Mouse (Mus musculus): Measurements from ENCODE around the gene Scp2.

Scp2 gene

DNA sequence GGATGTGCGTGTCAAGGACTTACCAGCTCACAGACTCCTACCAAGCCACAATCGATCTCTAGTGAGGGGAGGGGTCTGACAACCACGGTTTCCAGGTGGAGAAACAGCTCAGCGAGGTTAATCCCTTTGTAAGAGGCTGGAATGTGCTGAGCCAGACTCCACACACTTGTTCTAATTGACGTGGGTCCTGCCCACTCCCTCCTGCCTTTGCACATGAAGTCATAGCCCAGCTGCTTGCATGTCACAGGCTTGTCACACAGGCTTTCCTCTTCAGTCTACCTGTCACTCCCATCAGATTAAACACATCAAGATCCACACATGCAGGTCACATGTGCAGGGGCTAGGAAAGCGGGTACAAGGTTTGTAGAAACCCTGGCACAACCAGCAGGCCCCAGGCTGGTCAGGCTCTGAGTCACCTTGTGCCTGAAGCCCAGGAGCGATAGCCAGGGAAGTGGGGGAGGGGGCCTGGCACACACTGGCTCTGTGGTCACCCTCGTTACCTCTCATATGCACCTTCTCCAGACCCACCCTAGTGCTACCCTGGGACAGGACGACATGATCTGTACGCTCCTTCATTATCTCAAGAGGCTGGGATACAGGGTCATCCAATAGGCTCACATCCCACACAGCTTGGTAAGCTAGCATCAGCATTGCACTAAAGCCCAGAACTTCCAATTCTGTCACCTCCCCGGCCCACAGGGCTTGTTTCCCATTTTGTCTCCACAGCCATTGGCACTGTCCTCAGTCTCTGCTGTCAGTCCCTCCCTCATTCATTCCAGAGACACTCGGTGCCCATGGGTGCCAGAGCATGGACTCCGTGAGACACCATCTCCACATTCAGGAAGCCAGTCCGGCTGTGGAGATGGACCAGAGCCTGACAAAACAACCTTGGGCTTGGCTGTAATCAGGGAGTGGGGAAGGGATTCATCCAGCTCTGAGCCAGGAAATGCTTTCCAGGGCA, 125.6 kb downstream of the Scp2 start:
- DNase-seq (ENCODE audit: low spot score in 2 of 2): no peak

DNA sequence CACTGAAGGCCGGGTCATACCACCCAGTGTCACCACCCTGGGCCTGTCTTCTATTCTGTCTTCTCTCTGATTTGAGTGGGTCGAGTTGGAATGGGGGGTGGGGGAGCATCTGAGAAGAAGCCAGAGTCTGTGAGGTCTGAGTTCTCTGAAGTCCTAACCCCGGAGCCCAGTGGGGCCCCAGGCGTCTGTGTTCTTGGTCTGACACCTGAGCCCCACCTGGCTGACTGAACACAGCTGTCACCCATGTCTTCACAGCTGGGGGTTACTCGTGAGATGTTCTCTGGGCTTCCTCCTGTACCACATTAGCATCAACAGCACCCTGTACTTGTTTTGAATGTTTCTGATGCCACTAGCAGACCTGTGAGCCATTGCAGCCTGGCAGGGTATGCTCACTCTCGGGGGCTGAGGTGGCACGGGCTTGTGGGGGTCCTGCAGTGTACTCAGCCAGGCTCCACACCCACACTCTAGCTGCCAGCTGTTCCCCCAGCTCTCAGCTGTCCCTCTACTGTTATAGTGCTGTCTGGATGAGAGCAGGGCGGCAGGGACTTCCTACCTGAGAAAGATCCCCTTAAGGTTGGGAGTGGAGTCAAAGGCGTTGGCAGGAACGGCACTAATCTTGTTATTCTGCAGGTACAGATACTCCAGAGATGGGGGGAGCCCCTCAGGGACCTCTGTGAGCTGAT, 126.4 kb downstream of the Scp2 start:
- DNase-seq (ENCODE audit: low spot score in 2 of 2): no peak

DNA sequence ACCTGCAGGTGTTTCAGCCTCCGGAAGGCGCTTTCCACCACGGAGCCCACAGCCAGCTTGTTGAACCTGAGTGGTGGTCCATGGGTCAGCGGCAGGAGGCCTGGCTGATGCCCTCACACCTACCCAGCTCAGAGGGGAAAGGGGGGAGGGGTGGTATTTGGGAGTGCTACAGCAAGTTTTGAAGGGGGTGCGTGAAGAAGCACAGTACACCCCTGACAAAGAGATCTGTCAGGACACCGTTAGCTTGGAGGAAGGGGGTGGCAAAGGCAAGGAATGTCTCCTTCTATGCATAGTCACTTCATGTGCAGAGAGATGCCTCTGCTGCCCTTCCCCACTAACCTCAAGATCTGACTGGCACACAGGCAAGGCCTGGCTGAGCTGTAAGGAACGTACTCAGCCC, 127.0 kb downstream of the Scp2 start:
- DNase-seq (ENCODE audit: low spot score in 2 of 2): no peak

DNA sequence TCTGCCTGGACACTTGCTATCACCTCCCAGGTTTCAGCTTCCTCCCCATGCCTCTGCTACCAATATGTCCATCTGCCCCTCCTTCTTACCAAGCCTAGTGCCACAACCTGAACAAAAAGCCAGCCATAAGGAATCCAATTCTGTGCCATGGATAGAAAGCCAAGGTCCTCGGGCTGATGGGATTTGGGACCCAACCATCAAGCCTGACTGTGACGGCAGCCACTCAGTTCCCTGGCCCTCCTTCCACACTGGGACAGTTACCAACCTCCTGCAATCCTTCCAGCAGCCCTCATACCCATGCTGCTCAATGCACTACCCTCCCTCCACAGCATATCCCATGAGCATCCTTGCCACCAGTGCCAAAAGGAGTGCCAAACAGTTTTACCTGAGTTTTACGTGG, 128.5 kb downstream of the Scp2 start:
- DNase-seq (ENCODE audit: low spot score in 2 of 2): no peak

DNA sequence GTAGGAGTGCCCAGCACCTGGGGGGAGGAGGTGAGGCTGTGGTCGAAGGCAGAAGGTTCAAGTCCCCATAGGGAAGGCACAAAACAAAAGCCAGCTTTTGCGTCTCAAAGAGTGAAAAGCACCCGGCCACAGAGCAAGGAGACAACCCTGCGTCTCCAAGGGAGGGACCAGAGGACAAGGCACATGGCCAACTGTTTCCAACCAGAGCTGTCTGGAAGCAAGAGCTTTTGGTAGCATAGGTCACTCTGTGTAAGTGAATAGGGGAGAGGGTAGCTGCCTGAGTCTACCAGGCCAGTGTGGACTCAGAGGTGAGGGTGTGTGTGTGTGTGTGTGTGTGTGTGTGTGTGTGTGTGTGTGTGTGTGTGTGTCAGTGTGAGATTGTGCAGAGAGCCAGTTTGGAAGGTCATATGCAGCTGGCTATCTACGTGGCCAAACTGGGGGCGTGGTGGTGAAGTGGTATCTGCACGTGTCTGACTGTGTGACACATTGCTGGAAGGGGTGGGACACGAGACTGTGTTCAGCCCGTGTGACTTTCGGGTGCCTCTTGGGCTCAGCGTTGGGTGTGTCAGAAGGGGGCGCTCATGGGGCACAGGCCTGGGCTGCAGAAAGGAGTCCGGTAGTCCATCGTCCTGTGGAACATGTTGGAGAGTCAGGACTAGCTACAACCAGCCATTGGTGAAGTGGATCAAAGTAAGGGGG, 129.6 kb downstream of the Scp2 start:
- no peak for DNase-seq (ENCODE audit: low spot score in 2 of 2)

DNA sequence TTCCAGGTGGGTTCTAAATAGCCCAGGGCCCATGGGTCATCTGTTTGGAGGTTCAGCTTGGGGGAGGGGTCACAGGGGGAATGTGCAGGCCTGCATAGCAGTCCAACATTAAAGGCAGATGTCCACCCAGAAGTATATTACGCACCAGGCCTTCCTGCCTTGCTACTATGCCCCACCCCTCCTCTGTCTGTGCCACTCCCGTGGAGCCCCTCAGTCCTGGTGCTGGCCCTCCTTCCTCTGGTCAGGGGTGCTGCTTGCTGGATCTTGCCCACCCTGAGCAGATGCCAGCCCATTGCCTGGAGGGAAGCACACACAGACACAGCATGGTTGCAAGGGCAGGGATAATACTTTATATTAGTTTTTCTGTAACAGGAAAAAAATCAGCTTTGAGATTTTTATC, 130.3 kb downstream of the Scp2 start:
- DNase-seq (ENCODE audit: low spot score in 2 of 2): no peak

DNA sequence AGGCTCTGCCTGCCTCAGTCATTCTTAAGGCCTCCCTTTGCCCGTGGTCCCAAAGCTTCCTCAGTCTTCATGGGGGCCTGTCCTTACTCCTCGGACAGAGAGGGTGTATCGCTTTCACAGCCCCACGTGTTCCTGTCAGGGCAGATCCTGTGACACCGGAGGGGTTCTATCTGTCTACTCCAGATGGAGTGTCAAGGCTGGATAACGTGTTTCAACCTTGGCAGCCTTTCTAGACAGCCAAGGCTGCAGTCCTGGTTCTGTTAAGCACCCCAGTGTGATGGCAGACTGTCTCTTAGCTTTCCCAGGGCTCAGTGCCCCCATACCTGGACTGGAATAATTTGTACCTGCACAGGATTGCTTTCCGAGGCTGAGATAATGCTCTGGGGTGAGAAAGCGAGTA, 136.3 kb downstream of the Scp2 start:
- DNase-seq (ENCODE audit: low spot score in 2 of 2): no peak

DNA sequence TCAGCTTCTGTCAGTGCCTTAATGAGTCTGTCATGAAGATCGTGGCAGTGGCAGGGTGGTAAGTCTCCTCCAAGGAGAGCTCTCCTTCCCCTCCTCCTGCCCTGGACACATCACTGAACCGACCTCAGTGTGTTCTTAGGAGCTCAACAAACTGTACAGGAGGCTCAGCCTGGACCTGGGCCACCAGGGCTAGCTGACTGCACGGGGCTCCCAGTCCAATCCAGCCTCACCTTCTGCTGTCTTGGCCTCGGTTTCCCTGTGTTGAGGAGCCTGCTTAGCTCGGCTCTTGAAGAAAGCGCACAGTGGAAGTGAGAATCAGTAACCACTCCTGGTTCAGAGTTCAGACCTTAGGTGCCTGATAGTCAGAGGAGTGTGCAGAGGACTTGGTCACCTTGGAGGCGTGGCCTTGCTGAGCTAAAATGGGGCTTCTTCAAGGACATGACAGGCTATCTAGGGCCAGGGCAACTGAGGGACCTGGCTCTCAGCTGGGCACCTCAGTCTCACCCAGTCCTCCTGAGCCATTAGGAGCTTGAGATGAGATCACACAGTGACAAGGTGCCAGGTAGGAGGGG, 137.2 kb downstream of the Scp2 start:
- DNase-seq (ENCODE audit: low spot score in 2 of 2): no peak

DNA sequence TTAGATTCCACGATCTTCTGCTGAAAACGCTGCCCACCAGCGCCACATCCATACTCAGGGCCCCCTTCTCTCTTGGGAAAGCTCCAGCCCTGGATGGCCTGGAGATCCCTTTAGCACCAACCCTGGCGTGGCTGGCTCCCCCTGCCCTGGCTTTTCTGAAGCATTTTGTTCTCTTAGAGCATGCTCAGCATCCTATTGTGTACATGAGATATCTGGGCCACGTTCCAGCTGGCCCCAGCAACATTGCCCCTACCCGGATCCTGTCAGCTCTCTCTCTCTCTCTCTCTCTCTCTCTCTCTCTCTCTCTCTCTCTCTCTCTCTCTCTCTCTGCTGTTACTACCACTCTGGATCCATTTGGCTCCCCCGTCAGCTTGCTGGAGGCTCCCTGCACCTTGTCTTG, 139.5 kb downstream of the Scp2 start:
- DNase-seq (ENCODE audit: low spot score in 2 of 2): no peak

DNA sequence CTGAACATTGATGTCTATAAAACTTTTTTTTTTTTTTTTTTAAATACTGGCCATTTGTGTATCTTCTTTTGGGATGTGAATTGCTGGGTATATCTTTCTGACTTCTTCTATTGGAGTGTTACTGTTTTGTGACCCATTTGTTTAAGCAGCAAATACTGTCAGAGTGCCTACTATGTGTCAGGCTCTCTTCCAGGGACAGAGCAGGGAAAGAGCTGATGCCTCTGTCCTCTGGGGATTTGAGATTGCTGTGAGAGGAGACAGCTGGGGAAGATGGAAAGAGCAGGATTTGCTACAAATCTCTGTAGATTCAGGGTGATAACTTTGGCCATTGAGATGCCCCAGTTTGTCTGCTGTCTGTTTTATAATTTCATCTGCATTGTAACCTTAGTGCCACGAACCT, 145.4 kb downstream of the Scp2 start:
- DNase-seq (ENCODE audit: low spot score in 2 of 2): no peak

DNA sequence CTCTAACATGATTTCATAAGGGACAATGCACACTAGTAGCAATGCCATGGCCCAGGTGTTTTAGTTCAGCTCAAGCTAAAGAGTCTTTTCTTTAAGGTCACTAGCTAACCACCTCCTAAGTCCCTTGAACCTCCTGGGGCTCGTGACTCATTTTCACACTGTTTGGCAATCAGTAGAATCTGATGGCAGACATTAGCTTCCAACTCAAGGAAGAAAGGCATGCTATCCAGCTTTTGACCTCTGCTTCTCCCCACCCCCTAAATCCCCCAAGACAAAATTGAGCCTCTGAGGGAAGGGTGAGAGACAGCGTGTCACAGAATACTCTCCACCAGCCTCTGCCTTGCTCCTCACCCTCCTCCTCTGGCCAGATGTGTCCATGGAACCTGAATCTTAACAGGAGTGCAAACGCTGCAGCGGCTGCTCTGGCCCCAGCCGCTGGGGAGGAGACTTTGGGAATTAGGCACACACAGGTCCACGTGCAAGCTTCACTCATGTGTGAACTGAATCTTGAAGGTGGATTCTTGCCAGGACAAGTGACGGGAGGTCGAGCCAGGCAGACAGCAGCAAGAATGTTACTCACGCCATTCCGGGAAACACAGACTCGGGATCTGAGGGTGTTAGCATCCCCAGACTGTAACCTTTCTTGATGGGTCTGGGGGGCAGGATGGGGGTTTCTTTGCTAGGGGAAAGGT, 146.0 kb downstream of the Scp2 start:
- DNase-seq (ENCODE audit: low spot score in 2 of 2): no peak

DNA sequence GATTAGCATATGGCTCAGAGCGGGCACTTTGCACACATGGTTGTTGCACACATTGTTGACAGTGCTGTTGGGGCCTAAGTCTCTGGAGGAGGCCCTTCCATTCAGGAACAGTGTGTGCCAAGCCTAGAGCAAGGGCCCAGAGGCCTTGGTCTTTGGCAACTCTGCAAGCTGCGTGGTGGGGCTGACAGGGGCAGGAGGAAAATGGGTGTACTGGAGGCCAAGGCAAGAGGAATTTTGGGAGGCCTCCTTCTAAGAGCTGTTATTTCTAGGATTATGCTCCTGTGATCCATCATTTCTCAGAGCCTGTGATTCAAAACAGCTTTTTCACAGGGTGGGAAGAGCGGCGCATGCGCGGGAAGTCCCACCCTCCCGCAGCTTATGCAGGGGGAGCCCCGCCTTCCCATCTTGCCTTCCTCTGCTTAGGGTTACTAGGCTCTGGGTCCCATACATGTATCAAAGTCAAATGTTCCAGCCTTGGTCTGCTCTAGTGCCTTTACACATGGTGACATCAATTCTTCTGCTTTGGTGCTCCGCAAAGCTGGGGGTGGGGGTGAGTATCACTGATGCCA, 148.3 kb downstream of the Scp2 start:
- DNase-seq (ENCODE audit: low spot score in 2 of 2): no peak

DNA sequence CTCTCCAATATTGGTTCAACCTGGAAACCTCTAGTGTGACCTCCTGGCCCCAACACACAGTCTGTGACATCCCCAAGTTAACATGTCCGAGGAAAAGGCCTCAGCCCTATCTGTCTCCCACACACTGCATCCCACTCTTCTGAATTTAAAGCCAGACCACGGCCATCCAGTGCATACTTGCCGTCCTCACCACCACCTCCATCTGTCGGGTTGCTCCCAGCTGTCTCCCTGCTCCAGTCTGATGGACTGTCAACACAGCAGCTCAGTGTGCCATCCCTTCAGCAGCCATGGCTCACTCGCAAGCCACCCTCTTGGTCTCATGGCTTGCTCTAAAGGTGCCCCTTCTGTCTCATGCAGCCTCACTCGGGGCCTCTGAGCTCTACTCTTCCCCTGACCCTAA, 149.1 kb downstream of the Scp2 start:
- DNase-seq (ENCODE audit: low spot score in 2 of 2): no peak

DNA sequence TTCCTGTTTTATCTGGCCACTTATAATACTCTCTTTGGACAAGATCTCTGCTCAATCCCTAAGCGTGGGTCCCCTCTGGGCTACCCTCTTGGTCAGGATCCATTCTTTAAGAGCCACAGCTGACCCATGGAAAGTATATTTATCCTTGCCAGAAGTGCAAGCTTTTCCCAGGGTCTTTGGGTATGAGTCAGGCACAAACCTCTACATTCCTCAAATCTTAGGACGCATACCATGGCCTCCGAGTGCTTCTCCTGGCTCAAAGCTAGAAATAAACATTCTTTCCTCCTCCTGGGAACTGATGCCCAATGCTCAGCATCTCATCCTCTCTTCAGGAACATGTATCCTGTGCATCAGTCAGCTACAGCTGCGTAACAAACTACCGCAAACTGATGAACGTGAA, 149.8 kb downstream of the Scp2 start:
- no peak for DNase-seq (ENCODE audit: low spot score in 2 of 2)

All from natural killer cell, adult 2 months (primary cell).